Mouse (Mus musculus): ENCODE data around the gene Dnajc4.

Dnajc4 gene

GRCm38 (mm10) chr19:6948186-6948585 lies 44.2 kb downstream of the Dnajc4 start:
- no peak for DNase-seq (ENCODE audit: low spot score)

- no peak for DNase-seq (ENCODE audit: low spot score)
Measured at GRCm38 (mm10) chr19:6947742-6948141, 44.6 kb downstream of the Dnajc4 start.

GRCm38 (mm10) chr19:6943709-6944108 lies 48.7 kb downstream of the Dnajc4 start:
- DNase-seq (ENCODE audit: low spot score): no peak

GRCm38 (mm10) chr19:6942764-6943163 lies 49.6 kb downstream of the Dnajc4 start:
- DNase-seq (ENCODE audit: low spot score): no peak

GRCm38 (mm10) chr19:6942249-6942691 lies 50.1 kb downstream of the Dnajc4 start, which contains the start of gene Gpr137:
Gene Gpr137 (minus strand): TSS chr19:6942480.
- peak; percentile 95 for DNase-seq (ENCODE audit: low spot score)

- DNase-seq (ENCODE audit: low spot score): peak; percentile 85
Measured at GRCm38 (mm10) chr19:6941372-6942248, 50.8 kb downstream of the Dnajc4 start, which contains the start of gene Bad. Gene Bad (plus strand): TSS chr19:6941861.

- no peak for DNase-seq (ENCODE audit: low spot score)
Measured at GRCm38 (mm10) chr19:6940396-6941351, 51.7 kb downstream of the Dnajc4 start.

GRCm38 (mm10) chr19:6939106-6940002 lies 53.0 kb downstream of the Dnajc4 start:
- DNase-seq (ENCODE audit: low spot score): no peak

Data from ovary, adult 18-20 months (tissue).